Mouse (Mus musculus) bone marrow, adult 2 months (tissue): ENCODE results near the gene Syn1. TPM values are rescaled to one million over a fixed set of nuclear protein-coding genes. Genes with fewer than 3 reads are reported as not detected.

Source experiments
- H3K27ac ChIP-seq: fragments of 200-500 bp; 2 replicates; pipeline ENCODE4 v1.5.1; 2012; ENCODE audit warnings: low read depth, mild to moderate bottlenecking, control low read depth, inconsistent platforms, low read length; ENCODE audit not compliant: control insufficient read depth, poor library complexity, insufficient read depth
- H3K4me1 ChIP-seq: fragments of 200-500 bp; 2 replicates; pipeline ENCODE4 v1.6.1; 2011; ENCODE audit warnings: low read length; ENCODE audit not compliant: control insufficient read depth, insufficient read depth
- H3K4me3 ChIP-seq: fragments of 200-500 bp; replicated peaks from 2 replicates; pipeline ENCODE3; 2011; ENCODE audit warnings: mild to moderate bottlenecking, low read depth, low read length, control low read depth; ENCODE audit not compliant: control insufficient read depth
- CTCF ChIP-seq: fragments of 200-500 bp; IDR thresholded peaks from 2 replicates; pipeline ENCODE4 v1.5.1; 2011; ENCODE audit warnings: low read length, control low read depth; ENCODE audit not compliant: control insufficient read depth, insufficient read depth
- POLR2A ChIP-seq: fragments of 200-500 bp; IDR thresholded peaks from 2 replicates; pipeline ENCODE4 v1.6.1; 2011; ENCODE audit warnings: low read depth, mild to moderate bottlenecking, control low read depth, low read length, borderline replicate concordance; ENCODE audit not compliant: control insufficient read depth
- WGBS: fragments of 180-500 bp; shearing (Covaris S2); methylation state at CpG from one replicate; pipeline ENCODE4 v1.1.7; 2018; 5-methylcytosine and 5-hydroxymethylcytosine counted together
- polyA plus RNA-seq: library from polyadenylated mRNA; stranded (reverse); fragments of >200 nt; gene quantifications from 2 replicates; pipeline ENCODE4 v1.2.4, GENCODE M21; 2011; ENCODE audit warnings: low replicate concordance; ENCODE audit not compliant: missing spikeins, insufficient read depth, insufficient read length

Syn1 gene
- polyA plus RNA-seq, 1 experiment: 0.47 TPM

DNA sequence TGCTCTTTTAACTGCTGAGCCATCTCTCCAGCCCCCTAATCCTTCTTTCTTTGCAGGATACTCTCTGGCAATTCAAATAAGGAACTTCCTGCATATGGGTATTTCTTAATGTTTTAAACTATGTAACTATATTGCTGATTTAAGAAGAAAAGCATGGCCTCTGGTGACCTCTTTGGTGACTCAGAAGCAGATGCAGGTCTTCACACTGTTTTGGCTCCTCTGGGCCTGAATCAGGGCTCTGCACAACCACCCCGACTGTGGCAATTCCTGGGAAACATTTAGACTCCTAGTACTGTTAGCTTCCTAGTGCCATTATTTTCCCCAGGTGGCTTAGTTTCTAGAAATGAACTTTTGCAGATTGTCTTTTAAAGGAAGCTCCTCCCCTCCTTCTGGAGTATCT, 2.7 kb upstream of the Syn1 start:
- Histone ChIP-seq H3K4me1 (no peaks in the 10 kb centered on the region), H3K27ac (no peak overlapping the region), H3K4me3 (no peak overlapping the region)
- TF ChIP-seq CTCF: no peak
- no peak for TF ChIP-seq POLR2A
- 79% methylated on average over 1 of the region's 1 CpGs for WGBS

GRCm38 (mm10) chrX:20921366-20921765, 562 bp upstream of the Syn1 start:
- TF ChIP-seq POLR2A: no peak
- TF ChIP-seq CTCF: no peak
- no peak overlapping the region for H3K27ac ChIP-seq
- no peak overlapping the region for H3K4me3 ChIP-seq
- WGBS: 45% methylated on average over 5 of the region's 5 CpGs
- H3K4me1 ChIP-seq: no peaks in the 10 kb centered on the region

DNA sequence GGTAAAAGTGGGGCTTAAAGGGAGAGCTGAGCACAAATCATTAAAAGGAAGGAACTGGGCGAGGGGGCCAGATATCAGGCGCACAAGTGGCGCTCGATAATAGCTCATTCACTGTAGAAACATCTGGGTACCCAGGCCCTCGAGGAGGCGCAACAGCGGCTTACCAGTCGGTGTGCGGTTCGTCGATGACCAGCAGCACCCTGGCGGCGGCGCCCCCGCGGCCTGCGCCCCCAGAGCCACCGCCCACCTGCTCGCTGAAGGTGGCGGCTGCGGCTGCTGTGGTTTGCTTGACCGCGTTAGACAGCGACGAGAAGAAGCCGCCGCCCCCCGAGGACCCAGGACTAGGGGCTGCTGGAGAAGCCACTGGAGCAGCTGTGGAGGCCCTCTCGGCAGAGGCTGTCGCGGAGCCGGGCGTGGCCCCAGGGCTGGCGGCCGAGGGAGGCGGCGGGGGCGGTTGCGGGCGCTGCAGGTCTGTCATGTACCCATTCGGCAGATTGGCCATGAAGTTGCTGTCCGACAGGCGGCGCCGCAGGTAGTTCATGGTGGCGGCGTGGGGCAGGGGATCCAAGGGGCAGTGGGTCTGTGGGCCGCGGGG, 458 bp downstream of the Syn1 start:
- no peak overlapping the region; the same call in 1 of the 2 replicates for H3K27ac ChIP-seq
- WGBS: 6% methylated on average over 49 of the region's 49 CpGs
- TF ChIP-seq CTCF (no peak), POLR2A (no peak)
- peak overlapping the region; percentile 55 for H3K4me3 ChIP-seq
- H3K4me1 ChIP-seq: no peaks in the 10 kb centered on the region

- TF ChIP-seq CTCF (no peak), POLR2A (no peak)
- Histone ChIP-seq H3K27ac (no peak overlapping the region), H3K4me3 (no peak overlapping the region), H3K4me1 (no peaks in the 10 kb centered on the region)
These were observed 5.7 kb downstream of the Syn1 start for GRCm38 (mm10) chrX:20915075-20915474.

DNA sequence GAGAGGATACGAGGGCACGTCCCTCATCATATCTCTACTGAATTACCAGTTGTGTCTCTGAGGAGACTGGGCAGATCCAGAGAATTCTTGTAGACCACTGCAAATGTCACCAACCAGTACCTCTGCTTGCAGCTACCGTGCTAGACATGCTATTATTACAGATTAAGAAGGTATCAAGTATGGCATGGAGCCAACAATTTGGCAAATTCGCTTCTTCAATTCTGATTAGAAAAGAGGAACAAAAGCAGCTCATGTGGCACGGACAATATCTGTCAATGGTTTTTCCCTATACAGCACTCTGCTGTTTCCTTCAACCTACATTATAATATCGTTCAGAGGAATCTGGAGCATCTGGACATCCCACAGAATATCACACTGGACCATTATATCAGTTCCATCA, 7.1 kb downstream of the Syn1 start:
- Histone ChIP-seq H3K4me1 (no peaks in the 10 kb centered on the region), H3K27ac (no peak overlapping the region), H3K4me3 (no peak overlapping the region)
- 57% methylated on average over 6 of the region's 6 CpGs for WGBS
- TF ChIP-seq CTCF (no peak), POLR2A (no peak)

DNA sequence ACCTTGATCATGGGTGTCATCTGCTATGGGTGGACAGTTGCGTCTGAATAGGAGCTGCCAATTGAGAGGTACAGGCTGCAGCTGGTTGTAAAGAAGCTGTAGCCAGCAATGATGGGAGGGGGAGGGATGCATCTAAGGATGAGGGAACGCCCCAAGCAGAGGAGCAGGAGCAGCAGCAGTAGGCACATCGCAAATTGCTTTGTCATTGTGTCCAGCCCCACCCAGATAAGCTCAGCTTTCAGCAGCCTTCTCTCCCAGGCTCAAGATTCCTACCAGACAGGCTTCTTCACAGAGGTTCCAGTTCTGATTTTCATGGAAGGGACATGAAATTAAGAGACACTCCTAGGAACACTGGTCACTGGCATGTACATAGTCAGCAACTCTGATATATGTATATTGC, 10.7 kb downstream of the Syn1 start:
- no peak overlapping the region for H3K27ac ChIP-seq
- TF ChIP-seq POLR2A: no peak
- TF ChIP-seq CTCF: no peak
- 40% methylated on average over 3 of the region's 3 CpGs for WGBS
- no peak overlapping the region for H3K4me3 ChIP-seq
- H3K4me1 ChIP-seq: no peaks in the 10 kb centered on the region

DNA sequence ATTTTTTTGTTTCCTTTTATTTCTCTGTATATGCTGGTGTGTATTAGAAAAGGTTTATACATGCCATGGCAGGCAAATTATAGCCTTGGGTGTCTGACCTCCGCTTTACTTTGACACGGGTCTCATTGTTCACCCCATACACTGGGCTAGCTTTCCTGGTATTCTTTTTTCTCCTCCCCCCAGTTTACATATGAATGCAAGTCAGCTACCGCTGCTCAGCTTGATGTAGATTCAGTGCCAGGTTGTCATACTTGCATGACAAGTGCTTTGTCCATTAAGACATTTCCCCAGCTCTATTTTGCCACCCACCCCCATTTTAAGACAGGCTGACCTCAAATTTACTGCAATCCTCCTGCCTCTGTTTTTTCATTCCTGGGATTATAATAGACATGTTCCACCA, 45.6 kb downstream of the Syn1 start:
- WGBS: 71% methylated on average over 3 of the region's 3 CpGs
- Histone ChIP-seq H3K4me1 (no peaks in the 10 kb centered on the region), H3K27ac (no peak overlapping the region), H3K4me3 (no peak overlapping the region)
- no peak for TF ChIP-seq POLR2A

GRCm38 (mm10) chrX:20872928-20873500, 47.8 kb downstream of the Syn1 start:
- Histone ChIP-seq H3K4me1 (no peaks in the 10 kb centered on the region), H3K4me3 (no peak overlapping the region), H3K27ac (no peak overlapping the region)
- 56% methylated on average over 11 of the region's 11 CpGs for WGBS
- TF ChIP-seq CTCF (no peak), POLR2A (no peak)

DNA sequence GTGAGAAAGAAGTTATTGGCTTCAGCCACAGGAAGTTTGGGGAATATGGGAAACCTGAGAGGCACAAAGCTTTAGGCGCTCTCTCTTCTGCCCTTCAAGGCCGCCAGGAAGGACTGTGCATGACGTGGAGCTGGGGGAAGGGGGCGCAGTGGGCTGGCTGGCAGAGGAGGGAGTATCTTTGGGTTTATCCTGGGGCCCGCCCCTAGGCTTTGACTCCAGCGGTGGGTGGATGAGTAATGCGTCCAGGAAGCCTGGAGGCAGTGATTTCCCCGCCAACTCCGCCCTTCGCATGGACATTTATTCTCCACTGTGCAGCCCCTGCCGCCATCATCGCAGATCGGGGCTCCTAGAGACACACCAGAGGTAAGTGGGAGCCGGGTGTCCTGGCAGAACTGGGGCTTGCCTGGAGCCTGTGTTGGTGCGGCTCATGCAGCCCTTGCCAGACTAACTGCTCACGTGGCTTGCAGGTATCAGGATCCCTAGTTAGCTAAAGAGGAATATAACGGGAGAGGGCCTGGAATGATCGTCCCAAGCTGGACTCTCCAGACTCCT, 50.8 kb downstream of the Syn1 start, which contains the start of gene Timp1:
Gene Timp1, plus strand, starts transcription at position 205 of the 552 bp plus-strand sequence.
- Histone ChIP-seq H3K27ac (no peak within 1 kb of the TSS), H3K4me3 (no peak within 1 kb of the TSS), H3K4me1 (no peaks in the 10 kb centered on the region)
- 20% methylated on average over 18 of the region's 18 CpGs for WGBS
- TF ChIP-seq POLR2A: no peak
- TF ChIP-seq CTCF: no peak
